Mouse (Mus musculus) brain, embryonic 14.5 days (tissue): ENCODE measurements at regions not wholly inside any gene's neighbourhood (a gene's known extent, or its start where the extent isn't known, plus 50 kb on each side); places are given as distances from the start of the nearest gene placed in this dataset.

Experiments
- CTCF ChIP-seq: fragments of 200-500 bp; IDR thresholded peaks from 2 replicates; pipeline ENCODE4 v1.5.1; 2012; ENCODE audit warnings: inconsistent platforms, mild to moderate bottlenecking, moderate library complexity, borderline replicate concordance; ENCODE audit not compliant: insufficient read depth, insufficient read length; ENCODE audit errors: extremely low read depth
- POLR2A ChIP-seq: fragments of 200-500 bp; IDR thresholded peaks from 2 replicates; pipeline ENCODE4 v1.6.1; 2012; ENCODE audit warnings: mild to moderate bottlenecking, inconsistent platforms, borderline replicate concordance; ENCODE audit not compliant: poor library complexity, insufficient read depth, insufficient read length, severe bottlenecking; ENCODE audit errors: extremely low read depth

DNA sequence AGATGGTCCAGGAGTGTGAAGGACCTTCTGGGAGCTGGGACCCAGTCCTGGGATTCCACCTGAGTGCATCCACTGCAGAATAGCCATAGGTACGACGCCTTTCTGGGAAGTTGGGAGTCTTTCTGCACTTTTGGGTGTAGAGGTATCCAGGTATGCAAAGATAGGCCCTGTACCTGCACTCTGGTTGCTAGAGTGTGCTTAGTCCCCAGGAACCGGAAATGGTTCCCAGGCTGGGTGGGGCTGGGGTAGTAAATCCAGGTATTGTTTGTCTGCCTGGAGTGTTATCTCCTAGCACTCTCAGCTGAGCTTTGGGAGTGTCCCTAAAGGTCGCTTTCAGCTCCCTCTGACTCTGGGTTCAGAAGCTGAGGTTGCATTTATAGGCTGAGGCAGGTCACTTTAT is 121.6 kb upstream of the Hdac4 start:
- TF ChIP-seq POLR2A: no peak
- TF ChIP-seq CTCF: no peak
